Mouse (Mus musculus) left cerebral cortex, postnatal 10 days (tissue): Measurements from ENCODE around the gene Hrnr. TPM values are rescaled to one million over a fixed set of nuclear protein-coding genes. Genes with fewer than 3 reads are reported as not detected.
A peak's percentile ranks its signal among the peaks of the same experiment; 100 is the strongest.

Source experiments
- DNase-seq, 2 experiments: peaks; one replicate each; pipeline ENCODE4 v3.0.0; 2021 to 2022; ENCODE audit warnings: low spot score in 2 of 2, mixed read lengths in 1 of 2; ENCODE audit errors: extremely low spot score in 1 of 2
- intact Hi-C: fragments of 180-260 bp; cut with DNase I; formaldehyde crosslinking; loops from one replicate; pipeline ENCODE4 v1.15.1; 2025
- total RNA-seq, 2 experiments: library from RNA; stranded (reverse); gene quantifications; 2 replicates each; pipeline ENCODE4 v1.2.3; 2021

The Hrnr gene
- not detected for total RNA-seq

DNA sequence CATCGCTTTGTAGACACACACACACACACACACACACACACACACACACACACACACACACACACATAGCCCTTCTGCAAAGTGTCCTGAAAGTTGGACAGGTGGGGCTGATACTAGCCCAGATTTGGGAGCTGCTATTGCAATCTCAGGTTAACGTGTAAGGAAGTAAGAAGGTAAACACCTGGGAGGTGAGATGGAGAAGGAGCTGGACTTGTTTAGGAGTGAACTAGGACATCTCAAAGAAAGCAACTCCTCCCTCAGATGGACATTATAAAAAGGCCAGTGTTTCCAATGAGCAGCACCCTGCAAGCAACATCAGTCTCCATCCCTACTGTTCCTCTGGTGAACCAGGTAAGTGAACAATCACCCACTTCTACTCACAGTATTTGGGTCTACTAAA is at the start of gene Hrnr:
Hrnr (plus strand) TSS at position 301 of the 400 bp plus-strand sequence.
- no peak for DNase-seq
- intact Hi-C loops, result loop anchor here (10.0 kb wide), 1 partner anchor 85 kb away; no protein-coding TSS in a partner anchor

DNA sequence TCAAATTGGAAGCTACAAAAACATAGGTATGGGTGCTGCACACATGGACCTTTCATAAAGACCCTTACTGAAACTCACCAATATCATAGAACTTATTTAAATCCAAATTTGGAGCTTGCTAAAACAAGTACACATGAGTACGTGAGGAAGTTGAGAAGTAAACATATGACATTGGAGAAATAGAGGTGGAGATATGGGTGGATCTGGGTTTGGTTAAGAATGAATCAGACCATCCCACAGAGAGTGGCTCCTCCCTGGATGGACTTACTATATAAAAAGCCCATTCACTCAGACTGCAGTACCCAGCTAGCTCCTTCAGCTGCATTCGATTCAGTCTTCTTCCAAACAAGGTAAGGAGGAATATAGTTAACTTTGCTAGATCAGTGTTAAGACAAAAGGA is 46.3 kb upstream of the Hrnr start, which contains the start of gene Flg:
Flg (plus strand) TSS at position 301 of the 400 bp plus-strand sequence.
- intact Hi-C loops, result no loop called here
- DNase-seq, result no peak

DNA sequence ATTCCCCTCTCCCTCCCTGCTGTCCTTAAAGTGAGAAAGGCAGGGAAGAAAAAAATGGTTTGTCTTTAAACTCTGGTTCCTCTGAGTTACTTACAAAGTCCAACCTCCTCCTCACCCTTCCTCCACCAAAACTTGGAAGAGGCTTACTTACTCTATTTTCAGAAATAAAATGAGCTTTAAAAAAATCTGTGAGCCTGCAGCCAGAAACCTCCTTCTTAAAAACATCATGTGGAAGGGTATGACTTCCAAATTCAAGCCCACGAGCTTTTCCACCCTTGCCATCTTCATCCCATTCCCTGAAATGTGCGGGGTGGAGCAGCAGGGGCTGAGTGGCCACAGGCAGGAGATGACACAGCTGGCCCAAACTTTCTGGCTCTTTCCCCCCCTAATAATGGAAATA is 22.0 kb upstream of the Hrnr start:
- no peak for DNase-seq
- intact Hi-C loops, result no loop called here

DNA sequence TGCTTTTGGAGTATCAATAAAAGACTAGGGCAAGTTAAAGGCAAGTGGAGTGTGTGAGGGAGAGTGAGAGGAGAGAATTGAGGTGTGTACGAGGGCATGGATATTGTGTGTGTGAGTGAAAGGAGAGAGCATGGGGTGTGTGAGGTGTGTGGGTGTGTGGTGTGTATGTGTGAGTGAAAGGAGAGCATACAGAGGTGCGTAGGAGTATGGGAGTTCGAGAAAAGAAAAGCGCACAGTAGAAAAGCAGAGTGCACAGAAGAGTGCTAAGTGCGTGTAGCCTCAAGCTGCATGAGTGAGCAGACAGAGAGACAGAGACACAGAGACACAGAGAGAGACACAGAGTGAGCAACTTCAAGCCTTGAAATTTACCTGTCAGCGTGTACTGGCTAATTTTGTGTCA is 19.7 kb upstream of the Hrnr start:
- DNase-seq, result no peak
- intact Hi-C loops, result loop anchor here (10.0 kb wide), 1 partner anchor 165 kb away; no protein-coding TSS in a partner anchor

DNA sequence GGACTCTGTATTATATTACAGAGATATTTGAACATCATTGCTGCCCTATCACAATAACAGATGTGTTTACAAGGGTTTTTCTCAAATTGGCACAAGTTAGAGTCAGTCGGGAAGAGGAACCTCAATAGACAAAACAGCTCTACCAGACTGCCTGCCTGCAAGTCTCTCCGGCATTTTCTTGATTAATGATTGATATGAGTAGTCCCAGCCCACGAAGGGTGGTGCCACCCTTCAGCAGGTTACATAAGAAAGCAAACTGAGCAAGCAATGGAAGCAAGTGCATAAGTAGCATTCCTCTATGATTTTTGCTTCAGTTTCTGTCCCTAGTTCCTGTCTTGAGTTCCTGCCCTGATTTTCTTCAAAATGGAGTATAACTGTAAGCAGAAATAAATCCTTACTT is 17.7 kb upstream of the Hrnr start:
- intact Hi-C loops, result loop anchor here (10.0 kb wide), 1 partner anchor 167 kb away; no protein-coding TSS in a partner anchor
- no peak for DNase-seq

DNA sequence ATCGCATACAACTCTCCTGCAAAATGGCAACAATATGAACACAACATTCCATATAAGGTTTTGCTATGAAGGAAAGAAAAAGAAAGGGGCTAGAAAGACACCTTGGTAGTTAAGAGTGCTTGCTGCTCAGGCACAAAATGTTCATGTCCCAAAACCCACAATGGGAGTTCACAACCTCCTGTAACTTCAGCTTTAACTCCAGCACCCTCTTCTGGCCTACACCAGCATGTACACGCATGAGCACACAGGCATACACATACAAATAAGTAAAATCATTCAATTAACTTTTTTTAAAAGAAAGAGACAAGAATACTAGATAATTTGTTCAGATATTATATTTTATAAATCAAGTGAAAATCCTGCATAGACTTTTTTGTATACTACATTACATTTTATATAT is 13.4 kb upstream of the Hrnr start:
- intact Hi-C loops, result loop anchor here (10.0 kb wide), 1 partner anchor 171 kb away; no protein-coding TSS in a partner anchor
- no peak for DNase-seq

DNA sequence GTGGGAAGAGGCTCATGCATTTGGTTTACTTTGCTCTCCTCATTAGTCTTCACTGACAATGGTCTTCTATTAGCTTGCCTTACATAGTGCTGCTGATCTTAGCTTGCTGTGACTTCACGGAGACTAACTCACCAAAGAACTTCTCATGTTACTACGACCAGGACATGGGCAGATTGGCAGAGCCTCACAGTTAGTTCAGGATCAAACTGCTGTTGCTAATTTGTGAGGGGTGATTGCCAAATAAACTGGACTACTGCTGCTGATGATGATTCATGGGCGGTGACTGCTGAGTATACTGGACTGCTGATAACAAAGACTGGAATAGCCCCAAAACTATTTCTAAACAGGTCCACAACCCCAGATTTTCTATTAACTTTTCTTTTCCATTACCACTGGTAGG is 8.2 kb upstream of the Hrnr start:
- intact Hi-C loops, result loop anchor here (10.0 kb wide), 1 partner anchor 93 kb away; no protein-coding TSS in a partner anchor
- no peak for DNase-seq

DNA sequence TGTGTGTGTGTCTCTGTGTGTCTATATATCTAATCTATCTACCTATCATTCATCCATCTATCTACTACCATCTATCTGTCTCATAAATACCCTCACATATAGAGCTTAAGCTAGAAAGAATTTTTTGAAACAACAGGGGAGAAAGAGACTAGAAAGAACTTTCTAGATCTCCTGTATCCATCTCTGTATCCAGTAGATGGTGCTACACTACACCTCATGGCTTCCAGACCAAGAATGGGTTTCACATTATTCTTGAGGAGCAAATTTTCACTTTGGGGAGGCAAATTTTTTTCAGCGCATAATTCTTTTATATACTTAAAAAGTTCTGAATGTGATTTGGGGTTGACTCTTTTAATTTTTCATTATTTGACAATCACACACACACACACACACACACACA is 5.2 kb upstream of the Hrnr start:
- no peak for DNase-seq
- intact Hi-C loops, result loop anchor here (2.0 to 10.0 kb wide), 2 partner anchors 46 to 90 kb away; no protein-coding TSS in a partner anchor

DNA sequence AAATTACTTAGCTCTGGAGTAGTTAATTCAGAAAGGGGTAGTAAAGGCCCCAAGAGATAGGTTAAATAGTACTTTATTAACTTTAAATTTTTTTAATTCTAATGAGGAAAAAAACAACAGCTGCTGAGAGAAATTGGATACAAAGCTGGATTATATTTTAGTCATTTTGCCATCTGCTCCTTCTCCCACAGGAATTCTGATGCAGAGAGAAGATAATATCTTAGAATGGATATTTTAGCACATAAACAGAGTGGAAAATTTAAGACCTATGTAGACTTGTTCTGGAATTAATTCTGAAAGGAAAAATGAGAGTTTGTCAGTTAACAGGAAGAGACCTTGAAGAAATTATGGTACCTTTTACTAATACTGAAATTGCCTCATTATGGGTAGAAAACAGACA is 18.2 kb downstream of the Hrnr start:
- intact Hi-C loops, result no loop called here

DNA sequence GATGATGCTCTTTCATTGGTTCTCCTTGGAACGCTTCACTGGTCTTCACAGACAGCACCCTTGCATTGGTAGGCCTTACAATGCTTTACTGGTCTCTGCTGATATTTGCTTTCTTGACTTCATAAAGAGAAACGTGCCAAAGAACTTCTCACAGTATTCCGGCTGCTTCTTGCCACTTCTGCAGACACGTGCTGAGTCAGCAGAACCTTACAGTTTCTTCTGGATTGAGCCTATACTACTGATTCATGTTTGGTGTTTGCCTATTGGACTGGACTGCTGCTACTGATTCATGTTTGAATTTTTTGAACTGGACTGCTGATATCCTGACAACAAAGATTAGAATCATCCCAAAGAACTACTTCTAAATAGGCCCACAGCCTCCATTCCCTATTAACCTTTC is 20.5 kb downstream of the Hrnr start:
- no peak for DNase-seq
- intact Hi-C loops, result no loop called here

More for the DNA sequence above, 18.2 kb downstream of the Hrnr start:
- DNase-seq, result no peak

DNA sequence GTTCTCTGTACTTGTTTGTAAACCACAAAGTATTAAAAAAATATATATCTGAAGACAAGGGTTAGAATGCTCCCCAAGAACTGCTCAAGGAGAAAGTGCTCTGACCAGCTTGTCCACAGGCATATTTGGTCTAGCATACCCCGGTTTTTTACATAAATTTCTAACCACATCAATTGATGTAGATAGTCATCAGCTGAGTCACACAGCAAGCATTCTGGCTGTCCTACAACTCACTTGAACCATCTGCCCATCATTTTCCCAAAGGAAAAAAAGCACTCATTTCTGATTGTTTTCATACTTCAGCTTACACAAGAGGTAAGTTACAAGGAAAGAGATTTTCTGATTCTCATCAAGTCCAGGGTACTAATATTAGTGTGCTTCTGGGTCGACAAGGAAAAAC is 27.3 kb downstream of the Hrnr start:
- intact Hi-C loops, result no loop called here

DNA sequence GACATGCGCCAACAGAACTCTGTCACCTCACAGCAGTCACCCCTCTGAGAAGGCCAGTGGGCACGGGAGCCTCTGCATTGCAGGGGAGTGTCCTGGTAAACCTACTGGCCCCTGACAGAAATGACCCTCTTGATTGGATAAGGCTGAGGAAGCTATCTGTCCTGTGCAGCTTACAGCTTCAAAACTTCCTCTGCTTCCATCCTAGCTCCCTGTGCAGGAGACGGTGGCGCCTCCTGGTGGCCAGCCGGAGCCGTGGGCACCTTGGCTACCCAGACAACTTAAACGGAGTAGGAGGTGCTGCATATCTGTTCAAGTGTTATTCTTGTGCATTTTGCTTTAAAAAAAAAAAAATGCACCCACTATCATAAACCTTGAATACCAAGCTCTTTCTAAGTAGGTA is 40.5 kb downstream of the Hrnr start:
- intact Hi-C loops, result loop anchor here (2.0 to 5.0 kb wide), 2 partner anchors 45 to 228 kb away; no protein-coding TSS in a partner anchor
- DNase-seq, result peak; percentile 12 to 78

More for the DNA sequence above, 27.3 kb downstream of the Hrnr start:
- no peak for DNase-seq

DNA sequence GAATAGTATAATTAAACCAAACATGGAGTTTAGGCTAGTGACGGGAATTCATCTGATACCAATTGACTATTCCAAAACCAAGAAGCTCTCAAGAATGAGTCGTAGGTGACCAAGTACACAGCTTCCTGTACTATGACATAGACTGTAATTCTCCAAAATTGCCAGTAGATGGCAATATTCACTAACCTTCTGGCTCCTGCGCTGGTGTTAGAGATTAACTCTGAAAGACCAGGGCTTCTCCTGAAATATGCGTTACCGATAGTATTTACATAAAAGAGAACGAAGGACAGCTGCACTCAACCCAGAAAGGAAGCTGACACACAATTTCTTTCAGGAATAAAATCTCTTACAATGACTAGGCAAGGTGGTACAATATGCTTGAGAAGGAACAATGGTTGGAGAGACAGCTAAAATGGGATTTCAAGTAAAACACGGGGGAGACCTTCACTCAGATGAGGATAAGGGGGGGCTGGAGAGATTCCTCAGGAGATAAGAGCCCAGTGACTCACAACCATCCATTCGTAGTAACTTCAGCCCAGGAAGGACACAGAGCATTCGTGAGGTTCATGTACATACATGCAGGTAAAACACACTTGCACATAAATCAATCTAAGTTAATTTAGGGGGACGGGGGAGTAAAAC is 42.5 kb downstream of the Hrnr start:
- intact Hi-C loops, result loop anchor here (2.0 to 5.0 kb wide), 3 partner anchors 47 to 230 kb away; no protein-coding TSS in a partner anchor
- DNase-seq, result peak in 1 of 2 experiments; percentile 18

DNA sequence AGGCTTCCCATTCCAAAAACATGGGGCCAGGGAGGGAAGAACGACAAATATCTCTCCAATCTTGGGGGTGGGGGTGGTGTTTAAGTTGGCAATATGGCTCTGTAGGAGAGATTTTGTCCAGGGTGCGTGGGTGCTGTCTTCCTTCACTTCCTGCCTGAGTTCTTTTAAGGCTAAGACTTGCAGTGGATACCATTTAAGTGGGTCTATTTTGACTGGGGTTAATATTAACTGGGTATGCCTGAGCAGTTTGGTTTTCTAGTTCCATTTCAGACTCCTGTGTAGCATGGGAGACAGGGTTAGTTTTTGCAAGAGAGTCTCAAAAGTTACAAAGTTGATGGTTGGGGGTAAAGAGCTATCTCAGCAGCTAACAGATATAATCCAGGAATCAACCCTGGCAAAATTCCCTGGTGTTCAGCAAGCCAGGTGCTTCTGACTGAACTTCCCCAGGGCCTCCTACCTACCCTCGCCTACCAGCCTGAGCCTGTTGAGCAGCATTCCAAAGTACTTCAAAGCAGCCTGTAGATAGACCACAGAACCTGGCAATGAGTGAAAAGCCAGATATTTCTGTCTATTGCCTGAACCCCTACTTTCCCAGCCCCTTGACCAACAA is 47.5 kb downstream of the Hrnr start:
- intact Hi-C loops, result no loop called here
- DNase-seq, result no peak

DNA sequence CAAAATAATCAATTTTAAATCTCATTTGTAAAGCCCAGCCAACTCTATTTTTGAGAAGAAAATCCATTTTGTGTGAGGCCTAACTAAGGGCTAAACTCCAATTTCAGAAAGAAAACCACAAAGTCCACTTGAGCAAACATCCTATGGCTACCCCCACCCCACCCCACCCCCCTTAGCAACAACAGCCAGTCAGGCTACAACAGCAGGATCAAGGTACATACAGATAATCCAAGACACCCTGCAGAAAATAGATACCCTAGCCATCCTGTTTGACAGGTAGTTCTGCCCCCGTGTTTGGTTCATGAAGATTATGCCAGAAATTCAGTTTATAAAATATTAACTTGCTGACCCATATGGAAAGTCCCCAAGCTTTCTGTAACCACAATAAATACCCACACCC is 48.6 kb downstream of the Hrnr start:
- intact Hi-C loops, result no loop called here
- no peak for DNase-seq

DNA sequence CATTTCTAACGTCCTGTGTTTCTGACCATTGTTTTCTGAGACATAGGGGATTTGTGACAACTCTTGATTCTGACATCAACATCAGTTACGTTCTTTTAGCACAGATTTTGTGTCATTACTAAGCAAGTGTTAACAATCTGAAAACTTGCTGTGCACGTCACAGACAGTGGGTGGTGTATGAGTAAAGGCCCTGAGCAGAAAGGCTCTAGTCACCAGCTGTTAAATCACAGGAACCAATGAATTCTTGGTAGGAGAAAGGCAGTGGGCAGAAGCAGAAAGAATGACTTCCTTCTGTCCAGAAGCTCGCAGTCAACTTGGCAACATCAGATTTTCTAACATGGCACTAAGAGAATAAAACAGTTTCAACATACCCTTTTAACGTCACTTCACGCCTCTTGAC is 53.9 kb downstream of the Hrnr start:
- intact Hi-C loops, result no loop called here
- DNase-seq, result no peak

DNA sequence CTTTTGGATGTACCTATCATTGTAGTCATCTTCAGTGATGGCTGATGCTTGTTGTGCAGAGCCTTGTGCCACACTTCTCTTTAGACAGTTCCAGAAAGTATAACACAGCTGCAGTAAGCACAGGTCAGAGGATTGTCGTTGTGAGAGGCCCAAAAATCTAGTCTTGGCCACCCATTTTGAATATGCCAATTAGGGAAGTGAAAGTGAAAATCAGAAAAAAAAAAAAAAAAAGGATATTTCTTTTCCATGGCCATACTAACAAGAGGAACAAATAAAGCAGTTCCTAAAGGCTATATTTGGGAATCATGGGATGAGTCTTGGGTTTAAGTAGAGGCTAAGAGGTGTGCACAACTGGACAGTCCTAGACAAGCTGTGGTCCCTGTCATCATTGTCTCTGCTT is 55.6 kb downstream of the Hrnr start:
- DNase-seq, result no peak
- intact Hi-C loops, result no loop called here

DNA sequence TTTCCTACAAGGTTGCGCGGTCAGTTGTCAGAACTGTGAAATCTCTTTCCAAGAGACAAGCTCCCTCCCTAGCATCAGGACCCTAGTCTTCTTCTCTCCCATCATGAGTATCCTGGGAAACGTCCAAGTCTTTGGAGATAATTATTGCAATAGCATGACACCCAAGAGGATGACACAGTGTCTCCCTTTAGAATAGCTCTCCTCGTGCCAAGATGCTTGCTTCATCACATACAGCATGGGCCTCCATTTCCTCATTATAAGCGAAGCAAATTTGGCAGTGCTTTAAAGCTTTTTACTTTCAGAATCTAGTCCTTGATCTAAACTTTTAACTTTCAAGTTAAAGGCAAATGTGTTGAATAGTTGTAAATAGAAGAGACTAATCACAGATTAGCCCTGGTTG is 56.1 kb downstream of the Hrnr start:
- DNase-seq, result no peak
- intact Hi-C loops, result no loop called here

DNA sequence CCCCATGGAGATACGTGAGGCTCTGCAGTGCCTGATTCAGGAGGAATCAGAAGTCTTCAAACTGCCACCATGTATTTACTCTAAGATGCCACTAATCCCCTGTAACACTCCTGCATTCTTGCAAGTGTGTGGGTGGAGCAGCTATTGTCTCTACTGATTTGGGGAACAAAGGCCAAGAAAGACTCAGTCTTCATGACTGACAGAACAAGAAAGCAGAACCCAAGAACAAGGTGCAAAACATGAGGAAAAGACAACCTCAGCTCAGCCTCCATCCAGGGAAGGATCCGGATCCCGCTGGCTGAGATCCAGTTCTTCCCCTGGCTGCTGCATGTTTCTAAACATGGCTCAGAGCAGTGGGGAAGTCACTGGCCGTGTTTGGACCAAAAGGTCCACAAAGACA is 58.6 kb downstream of the Hrnr start:
- no peak for DNase-seq
- intact Hi-C loops, result no loop called here
